24 mouse cellular contexts compared by ENCODE assay signal in the genomic region with DNA sequence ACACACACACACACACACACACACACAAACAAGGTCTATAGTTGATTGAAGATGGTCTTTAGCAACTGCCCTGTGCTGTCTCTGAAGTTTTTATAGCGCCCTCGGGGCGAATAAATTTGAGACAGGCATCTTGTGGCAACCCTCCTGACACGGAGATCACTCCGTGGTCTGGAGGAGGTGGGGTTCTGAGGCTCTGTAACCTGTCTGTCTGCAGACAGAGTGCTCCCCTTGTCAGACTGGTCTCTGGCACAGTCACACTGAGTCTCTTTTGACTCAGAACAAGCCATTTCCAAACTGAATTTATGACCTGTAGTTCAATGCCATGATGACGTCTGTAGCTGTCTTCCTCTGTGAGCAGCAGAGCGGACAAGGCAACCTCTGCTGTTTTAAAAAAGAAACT.
DNase-seq lines count a peak whose midpoint lies in the region; ATAC-seq lines count a peak whose summit lies in the region.
"Had no signal": no experiment of that assay in that cellular context is flagged by ENCODE, and none has a peak within 500 bp of the region (broad histone marks: within the 10 kb centered on the region; RNA-seq: fewer than 3 reads in every experiment).

No protein-coding gene starts in this region.

- peak; percentile 35 for DNase-seq in embryo, embryonic 11 days
- DNase-seq in embryo, embryonic 9.5 days (ENCODE audit: extremely low spot score), result no peak
- peak; percentile 61 for DNase-seq in midbrain, embryonic 11.5 days (ENCODE audit: low spot score, missing footprints)
- DNase-seq in adrenal gland, postnatal 36 days, result peak; percentile 35 to 49
- no peak for DNase-seq in left cerebral cortex, adult 9 months (ENCODE audit: low spot score in 2 of 2)
- DNase-seq in kidney, adult 11 months, result no peak
- DNase-seq: B cell, adult 2 months; cerebellum, adult 18-20 months; cerebellum, postnatal 14 days; heart, postnatal 14 days; kidney, adult 2 months; kidney, postnatal 36 days; midbrain, embryonic 14.5 days; right cerebral cortex, postnatal 25 days had no signal

- no peak for ATAC-seq in midbrain, embryonic 11.5 days (ENCODE audit: low FRiP score)
- no peak for ATAC-seq in midbrain, embryonic 13.5 days
- ATAC-seq: forebrain, embryonic 16.5 days; hindbrain, embryonic 16.5 days had no signal

- H3K27ac ChIP-seq in midbrain, embryonic 11.5 days (ENCODE audit: low read depth, low read length), result no peak overlapping the region
- H3K27ac ChIP-seq in midbrain, embryonic 13.5 days, result no peak overlapping the region
- H3K27ac ChIP-seq: layer of hippocampus, adult 2 months; left cerebral cortex, adult 2 months; limb, embryonic 15.5 days; liver, embryonic 15.5 days; lung, embryonic 15.5 days; neural tube, embryonic 15.5 days; stomach, embryonic 15.5 days had no signal

- H3K9me3 ChIP-seq in midbrain, embryonic 11.5 days (ENCODE audit: control insufficient read depth, low read length), result no peaks in the 10 kb centered on the region
- no peaks in the 10 kb centered on the region for H3K9me3 ChIP-seq in midbrain, embryonic 13.5 days
- H3K9me3 ChIP-seq: limb, embryonic 15.5 days; liver, embryonic 15.5 days; lung, embryonic 15.5 days; neural tube, embryonic 15.5 days; stomach, embryonic 15.5 days had no signal

- no peaks in the 10 kb centered on the region for H3K36me3 ChIP-seq in midbrain, embryonic 11.5 days (ENCODE audit: control insufficient read depth, insufficient read depth, low read length)
- peaks cover 3% of the 10 kb centered on the region; the same call in 1 of the 2 replicates for H3K36me3 ChIP-seq in midbrain, embryonic 13.5 days
- H3K36me3 ChIP-seq: limb, embryonic 15.5 days; liver, embryonic 15.5 days; lung, embryonic 15.5 days; neural tube, embryonic 15.5 days; stomach, embryonic 15.5 days had no signal

- no peak overlapping the region for H3K9ac ChIP-seq in midbrain, embryonic 11.5 days (ENCODE audit: low read length)
- no peak overlapping the region for H3K9ac ChIP-seq in midbrain, embryonic 13.5 days (replicated peaks)
- H3K9ac ChIP-seq: limb, embryonic 15.5 days; liver, embryonic 15.5 days; lung, embryonic 15.5 days; neural tube, embryonic 15.5 days; stomach, embryonic 15.5 days had no signal

- no peak overlapping the region for H3K4me2 ChIP-seq in midbrain, embryonic 11.5 days
- H3K4me2 ChIP-seq in midbrain, embryonic 13.5 days (replicated peaks), result no peak overlapping the region
- H3K4me2 ChIP-seq: limb, embryonic 15.5 days; liver, embryonic 15.5 days; lung, embryonic 15.5 days; neural tube, embryonic 15.5 days; stomach, embryonic 15.5 days had no signal

- H3K27me3 ChIP-seq in midbrain, embryonic 11.5 days (ENCODE audit: control insufficient read depth, insufficient read depth, low read length), result no peaks in the 10 kb centered on the region
- H3K27me3 ChIP-seq in midbrain, embryonic 13.5 days, result no peaks in the 10 kb centered on the region
- H3K27me3 ChIP-seq: limb, embryonic 15.5 days; liver, embryonic 15.5 days; lung, embryonic 15.5 days; neural tube, embryonic 15.5 days; stomach, embryonic 15.5 days had no signal

- WGBS in midbrain, embryonic 11.5 days, result 89% methylated on average over 7 of the region's 7 CpGs
- 89% methylated on average over 7 of the region's 7 CpGs for whole genome bisulfite sequencing in midbrain, embryonic 13.5 days

- peaks cover 3% of the 10 kb centered on the region for H3K4me1 ChIP-seq in midbrain, embryonic 11.5 days (ENCODE audit: control insufficient read depth, insufficient read depth, low read length)
- peaks cover 13% of the 10 kb centered on the region for H3K4me1 ChIP-seq in midbrain, embryonic 13.5 days (replicated peaks)
- H3K4me1 ChIP-seq: liver, embryonic 15.5 days; lung, embryonic 15.5 days had no signal

- no peak overlapping the region for H3K4me3 ChIP-seq in midbrain, embryonic 11.5 days (ENCODE audit: low read depth, low read length)
- no peak overlapping the region for H3K4me3 ChIP-seq in midbrain, embryonic 13.5 days (replicated peaks)
- H3K4me3 ChIP-seq: layer of hippocampus, adult 2 months; left cerebral cortex, adult 2 months; limb, embryonic 15.5 days; liver, embryonic 15.5 days; lung, embryonic 15.5 days; neural tube, embryonic 15.5 days; stomach, embryonic 15.5 days had no signal

Comparison
In these comparisons a context has a peak if more than half of its experiments do, and no peak if none do; other contexts are left out.
1. DNase-seq: peak in embryo, embryonic 11 days (single experiment), midbrain, embryonic 11.5 days (single experiment) and adrenal gland, postnatal 36 days (2 of 2); none in embryo, embryonic 9.5 days (single experiment), left cerebral cortex, adult 9 months (0 of 2) and kidney, adult 11 months (single experiment).